Mouse (Mus musculus) liver (tissue): ENCODE measurements around the gene Abcc2.
A peak's percentile ranks its signal among the peaks of the same experiment; 100 is the strongest.

Experiments used
- DNase-seq: peaks from one replicate; pipeline ENCODE4 v3.0.0-alpha.2; 2020; ENCODE audit warnings: mixed read lengths

Abcc2 gene

DNA sequence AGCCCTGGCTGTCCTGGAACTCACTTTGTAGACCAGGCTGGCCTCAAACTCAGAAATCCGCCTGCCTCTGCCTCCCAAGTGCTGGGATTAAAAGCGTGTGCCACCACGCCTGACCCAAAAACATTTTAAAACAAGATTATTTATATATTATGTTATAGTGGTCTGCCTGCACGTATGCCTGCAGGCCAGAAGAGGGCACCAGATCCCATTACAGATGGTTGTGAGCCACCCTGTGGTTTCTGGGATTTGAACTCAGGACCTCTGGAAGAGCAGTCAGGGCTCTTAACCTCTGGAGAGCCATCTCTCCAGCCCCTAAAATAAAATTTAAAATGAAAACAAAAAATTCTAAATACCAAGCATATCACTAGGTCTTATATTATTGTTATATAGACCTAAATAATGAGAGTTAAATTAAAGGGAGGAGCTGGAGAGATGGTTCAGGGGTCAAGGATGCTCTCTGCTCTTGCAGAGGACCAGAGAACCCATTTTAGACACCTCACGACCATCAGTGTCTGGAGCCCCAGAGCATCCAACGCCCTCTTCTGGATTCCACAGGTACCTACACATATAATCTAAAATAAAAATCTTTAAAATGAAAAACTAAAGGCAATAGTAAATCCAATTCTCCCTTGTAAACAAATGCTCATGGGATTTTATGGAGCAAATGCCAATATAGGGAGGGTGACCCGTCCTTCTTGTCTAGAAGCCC lies 71.0 kb downstream of the Abcc2 start:
- DNase-seq, result no peak

- no peak for DNase-seq
These were observed 75.4 kb downstream of the Abcc2 start for GRCm38 (mm10) chr19:43857347-43857746.

DNA sequence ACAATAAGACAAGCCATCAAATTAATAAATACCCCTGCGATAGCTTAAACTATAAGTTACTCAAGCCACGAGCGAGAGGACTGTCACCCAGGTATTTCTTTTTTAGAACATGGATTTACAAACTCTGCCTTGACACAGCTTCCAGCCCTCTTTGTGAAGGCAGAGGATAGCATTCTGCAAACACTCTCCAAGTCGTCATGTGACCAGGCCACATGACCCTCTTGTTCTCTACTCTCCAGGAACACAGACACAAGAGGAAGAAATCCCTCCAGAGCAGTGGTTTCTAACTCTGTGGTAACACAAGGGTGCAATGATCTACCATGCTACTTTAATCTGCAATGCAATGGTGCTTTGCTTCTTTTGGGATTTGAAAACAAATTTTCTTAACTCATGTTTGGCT lies 88.4 kb downstream of the Abcc2 start:
- DNase-seq, result no peak

DNA sequence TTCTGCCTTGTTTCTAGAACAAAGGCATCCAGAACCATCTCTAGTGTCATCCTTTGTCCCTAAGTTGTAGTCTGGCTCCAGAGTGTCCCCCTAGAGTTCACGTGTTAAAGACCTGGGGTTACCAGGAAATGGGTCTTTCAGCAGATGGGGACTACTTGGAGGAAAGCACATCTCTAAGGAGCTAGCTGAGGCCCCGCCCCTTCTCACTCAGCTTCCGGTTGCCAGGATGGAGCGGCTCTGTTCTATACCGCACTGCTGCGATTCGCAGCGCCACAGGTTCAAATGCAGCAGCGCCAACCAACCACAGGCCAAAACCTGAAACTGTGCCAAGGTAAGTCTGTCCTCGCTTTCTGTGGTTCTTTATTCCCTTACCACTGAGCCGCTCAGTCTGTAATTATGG lies 92.4 kb downstream of the Abcc2 start:
- DNase-seq, result no peak

- DNase-seq, result no peak
These were observed 94.0 kb downstream of the Abcc2 start for GRCm38 (mm10) chr19:43875996-43876395.

- no peak for DNase-seq
These were observed 95.4 kb downstream of the Abcc2 start for GRCm38 (mm10) chr19:43877364-43877763.

DNA sequence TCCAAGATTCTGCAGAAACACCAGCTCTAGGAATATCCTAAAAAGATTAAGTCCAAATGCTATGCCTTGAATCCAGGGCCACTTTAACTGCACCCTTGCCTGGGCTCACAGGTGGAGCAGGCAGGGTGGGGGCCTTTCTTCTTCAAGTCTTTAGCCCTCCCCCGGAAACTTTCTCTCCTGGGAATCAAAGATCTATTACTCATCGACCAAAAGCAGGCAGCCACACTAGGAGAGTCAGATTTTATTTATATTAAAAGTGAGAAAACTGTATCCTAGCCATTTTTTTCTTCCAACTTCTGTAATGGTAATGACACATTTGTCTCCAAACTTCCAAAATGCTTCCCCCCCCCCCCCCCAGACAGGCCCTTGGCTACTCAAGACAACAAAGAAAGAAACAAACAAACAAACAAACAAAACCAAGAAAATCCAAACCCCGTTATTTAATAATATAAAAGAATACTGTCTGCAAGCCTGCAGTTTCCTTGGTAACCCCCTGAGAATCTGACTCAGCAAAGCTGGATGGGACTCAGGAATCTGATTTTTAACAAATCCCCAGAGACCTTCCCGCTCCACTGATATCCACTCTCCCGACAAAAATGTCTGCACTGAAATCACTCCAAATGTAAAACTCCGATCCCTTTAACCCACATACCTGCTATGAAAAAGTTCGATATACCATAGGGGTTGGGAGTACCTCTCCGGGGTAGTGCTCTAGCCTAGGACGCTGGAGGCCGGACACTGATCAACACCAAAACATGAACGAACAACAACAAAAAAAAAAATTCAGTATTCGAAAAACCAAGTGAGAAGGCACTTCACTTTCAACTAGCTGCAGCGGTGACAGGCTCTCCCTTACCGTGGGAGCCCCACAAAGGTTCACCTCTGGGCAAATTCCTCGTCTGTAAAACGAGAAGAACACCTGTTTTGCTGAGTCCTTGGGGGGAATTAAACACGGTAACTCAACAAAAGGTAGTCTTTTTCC lies 96.4 kb downstream of the Abcc2 start:
- no peak for DNase-seq

DNA sequence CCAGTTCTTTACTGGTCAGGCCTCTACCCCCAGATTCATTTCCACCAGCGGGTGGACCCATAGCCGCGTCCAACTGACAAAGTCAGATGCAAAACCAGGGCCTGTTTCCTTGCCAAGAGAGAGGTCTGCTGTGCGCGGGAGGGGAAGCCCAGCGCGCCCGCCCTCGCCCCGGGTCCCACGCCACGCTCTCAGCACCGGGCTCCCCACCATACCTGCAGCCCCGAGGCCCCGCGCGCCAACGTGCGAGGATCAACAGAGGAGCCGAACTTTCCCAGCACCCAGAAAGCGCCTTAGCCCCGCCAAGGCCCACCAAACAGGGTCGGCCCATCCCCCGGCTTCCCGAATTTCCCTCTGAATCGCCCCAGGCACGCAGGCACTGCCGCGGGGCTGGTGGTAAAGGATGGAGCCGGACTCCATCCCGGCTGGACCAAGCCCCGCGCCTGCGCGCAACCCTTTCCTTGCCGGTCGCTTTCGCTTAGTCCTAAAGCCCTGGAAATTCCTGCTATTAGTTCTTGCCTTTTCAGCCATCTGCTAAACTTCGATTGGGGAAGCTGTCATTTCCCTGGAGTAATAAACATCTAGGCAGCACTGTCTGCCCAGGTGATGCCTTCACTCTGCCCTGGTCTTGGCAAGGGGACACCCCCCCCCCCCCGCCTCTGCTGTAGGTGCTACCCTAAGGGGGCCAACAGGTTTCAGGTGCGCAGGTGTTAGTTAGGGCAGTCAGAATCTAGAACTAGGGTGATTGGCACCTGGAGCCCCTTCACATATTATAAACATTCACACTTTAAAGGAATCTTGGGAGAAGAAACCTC lies 97.6 kb downstream of the Abcc2 start:
- DNase-seq, result peak; percentile 66

GRCm38 (mm10) chr19:43880420-43880819 lies 98.4 kb downstream of the Abcc2 start:
- DNase-seq, result no peak

DNA sequence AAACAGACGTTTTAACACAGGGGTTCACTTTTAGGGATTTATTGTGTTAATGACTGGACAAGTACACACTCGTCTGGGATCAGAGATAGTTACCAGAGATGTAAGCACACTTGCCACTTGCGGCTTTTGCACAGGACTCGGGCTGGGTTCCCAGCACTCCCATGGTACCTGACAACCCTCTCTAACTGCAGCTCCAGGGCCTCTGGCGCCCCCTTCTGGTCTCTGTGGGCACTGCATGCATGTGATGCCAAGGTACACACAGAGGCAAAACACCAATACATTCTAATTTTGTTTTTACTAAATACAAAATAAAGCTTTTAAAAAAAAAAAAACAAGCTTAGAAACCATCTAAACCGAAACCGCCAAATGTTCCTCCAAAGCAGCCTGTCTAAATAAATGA lies 99.6 kb downstream of the Abcc2 start:
- DNase-seq, result no peak

DNA sequence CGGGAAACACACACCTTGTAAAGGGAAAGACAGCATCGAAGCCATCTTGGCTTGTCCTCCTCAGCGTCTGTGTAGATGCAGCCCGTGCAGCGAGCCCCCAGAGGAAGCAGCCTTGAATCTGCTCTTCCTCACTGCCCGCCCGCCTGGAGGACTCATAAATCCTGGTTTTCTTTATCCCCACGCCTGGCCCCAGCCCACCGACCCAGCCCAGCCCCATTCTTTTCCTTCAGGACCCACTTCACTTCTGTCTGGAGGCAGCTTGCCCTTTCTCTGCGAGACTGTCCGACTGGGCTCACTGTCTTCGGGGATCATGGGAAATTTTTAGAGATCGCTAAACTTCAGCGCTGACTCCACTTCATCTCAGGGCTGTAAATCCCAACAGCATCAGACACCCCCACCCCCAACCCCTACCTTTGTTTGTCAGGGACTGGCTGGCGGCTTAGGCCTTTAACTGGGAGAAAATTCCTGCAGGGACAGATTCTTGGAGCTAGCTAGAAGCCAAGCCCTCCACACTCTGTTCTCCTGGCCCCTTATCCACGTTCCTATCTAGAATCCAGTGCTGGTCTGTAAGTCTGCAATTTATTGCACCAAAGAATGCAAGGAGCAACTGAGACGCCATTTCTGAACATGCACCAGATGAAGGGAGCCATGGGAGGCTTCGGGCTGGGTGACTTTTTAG lies 101.0 kb downstream of the Abcc2 start:
- DNase-seq, result peak; percentile 34

- no peak for DNase-seq
These were observed 102.9 kb downstream of the Abcc2 start for GRCm38 (mm10) chr19:43884668-43885498.

GRCm38 (mm10) chr19:43886371-43887099 lies 104.5 kb downstream of the Abcc2 start:
- no peak for DNase-seq

- no peak for DNase-seq
These were observed 105.2 kb downstream of the Abcc2 start for GRCm38 (mm10) chr19:43887242-43887641.

DNA sequence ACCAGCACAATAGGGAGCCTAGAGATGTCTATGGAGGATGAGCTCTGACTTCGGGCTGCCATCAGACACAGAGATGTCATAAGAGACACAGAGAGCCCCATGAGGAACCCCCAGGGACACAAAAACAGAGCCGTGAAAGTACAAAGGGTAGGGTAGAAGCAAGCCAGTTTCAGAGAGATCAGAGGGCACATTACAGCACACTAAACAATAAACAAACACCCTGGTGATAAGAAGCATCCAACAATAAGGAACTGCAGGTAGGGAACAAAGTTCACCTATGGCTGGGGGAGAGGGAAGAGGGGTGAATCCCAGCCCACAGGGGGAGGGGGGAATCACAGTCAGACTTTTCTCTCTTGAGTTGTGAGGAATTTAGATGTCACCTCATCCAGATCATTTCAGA lies 105.7 kb downstream of the Abcc2 start:
- DNase-seq, result no peak
